Mouse (Mus musculus): Measurements from ENCODE around the gene Slc38a1.
"Not testable (repeated sequence)": the region's sequence is repeated elsewhere in the genome, so short reads cannot be mapped to it uniquely, and the experiment has no call there.

Slc38a1 gene

DNA sequence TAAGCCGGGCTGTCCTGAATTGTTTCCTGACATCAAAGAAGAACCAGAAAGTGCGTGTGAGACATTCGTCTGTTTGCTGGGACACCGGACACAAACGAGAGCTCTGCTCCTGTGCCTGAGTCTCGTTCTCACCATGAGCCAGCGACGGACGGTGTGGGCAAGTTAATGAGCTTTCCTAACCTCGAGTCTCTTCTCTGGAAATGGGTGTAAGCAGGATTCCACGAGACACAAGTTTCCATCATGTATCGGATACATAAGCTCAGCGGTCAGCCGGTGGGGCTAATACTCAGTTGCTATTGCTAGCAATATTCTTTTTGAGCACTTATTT, 15.5 kb upstream of the Slc38a1 start:
- no peak for DNase-seq (ENCODE audit: low spot score)

DNA sequence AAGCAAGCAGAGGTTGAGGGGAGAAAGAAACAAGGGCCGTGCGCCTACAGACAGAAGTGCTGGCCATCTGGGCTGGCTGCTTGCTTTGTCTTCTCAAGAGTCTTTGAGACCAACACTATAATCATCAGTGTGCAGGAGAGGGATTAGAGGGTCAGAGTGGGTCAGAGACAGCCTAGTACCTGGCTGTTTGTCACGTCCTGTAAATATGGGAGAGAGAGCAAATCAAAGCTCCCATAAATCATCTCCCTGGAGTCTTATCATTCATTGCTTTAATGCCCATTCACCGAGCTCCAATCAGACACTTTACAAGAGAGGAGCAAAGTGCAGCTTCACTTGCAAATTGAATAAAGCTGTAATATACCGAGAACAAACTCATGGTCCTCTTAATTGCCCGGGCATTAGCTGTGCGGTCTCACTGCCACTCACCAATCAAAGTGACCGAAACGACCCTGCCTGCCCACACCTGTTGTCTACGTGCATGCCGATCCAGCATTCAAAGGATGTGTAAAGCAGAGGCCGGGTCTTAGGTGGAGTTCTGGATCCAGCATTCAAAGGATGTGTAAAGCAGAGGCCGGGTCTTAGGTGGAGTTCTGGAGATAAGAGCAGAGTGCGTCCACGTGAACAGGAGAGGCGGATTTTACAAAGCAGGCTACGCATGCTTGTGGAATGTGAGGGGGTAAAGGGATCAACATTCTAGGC, 15.0 kb upstream of the Slc38a1 start:
- no peak for DNase-seq (ENCODE audit: low spot score)

DNA sequence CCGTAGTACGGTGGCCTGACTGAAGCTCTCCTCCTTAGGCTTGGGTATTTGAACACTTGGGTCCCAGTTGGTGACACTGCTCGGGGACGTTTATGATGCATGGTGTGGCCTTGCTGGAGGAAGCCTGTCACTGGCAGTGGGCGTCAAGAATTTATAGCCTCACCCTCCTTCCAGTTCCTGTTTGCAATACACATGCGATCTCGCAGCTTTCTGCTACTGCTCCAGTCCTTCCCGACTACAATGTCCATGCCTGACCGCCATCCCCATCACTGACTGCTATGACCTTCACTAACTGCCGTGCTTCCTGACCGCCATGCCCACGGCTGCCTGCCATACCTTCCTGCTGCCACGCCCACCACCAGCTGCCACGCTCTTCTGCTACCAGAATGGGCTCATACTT, 12.8 kb upstream of the Slc38a1 start:
- peak; percentile 16 for DNase-seq (ENCODE audit: low spot score)

DNA sequence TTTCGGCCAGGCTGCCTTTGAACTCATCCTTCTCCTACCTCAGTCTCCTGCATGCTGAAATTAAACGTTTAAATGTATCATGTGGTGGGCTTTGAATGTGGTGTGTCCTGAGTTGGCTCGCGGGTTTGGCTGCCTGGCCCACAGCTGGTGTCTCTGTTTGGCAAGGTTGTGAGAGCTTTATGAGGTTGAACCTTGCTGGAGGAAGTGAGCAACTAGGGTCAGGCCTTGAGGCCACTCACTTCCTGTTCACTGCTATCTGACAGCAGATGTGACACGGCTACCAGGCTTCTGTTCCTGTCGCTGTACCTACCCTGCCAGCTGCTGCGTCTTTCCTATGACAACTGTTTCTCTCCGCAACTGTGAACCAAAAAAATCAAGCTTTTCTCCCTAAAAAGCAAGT, 12.0 kb upstream of the Slc38a1 start:
- DNase-seq (ENCODE audit: low spot score) = peak; percentile 73

DNA sequence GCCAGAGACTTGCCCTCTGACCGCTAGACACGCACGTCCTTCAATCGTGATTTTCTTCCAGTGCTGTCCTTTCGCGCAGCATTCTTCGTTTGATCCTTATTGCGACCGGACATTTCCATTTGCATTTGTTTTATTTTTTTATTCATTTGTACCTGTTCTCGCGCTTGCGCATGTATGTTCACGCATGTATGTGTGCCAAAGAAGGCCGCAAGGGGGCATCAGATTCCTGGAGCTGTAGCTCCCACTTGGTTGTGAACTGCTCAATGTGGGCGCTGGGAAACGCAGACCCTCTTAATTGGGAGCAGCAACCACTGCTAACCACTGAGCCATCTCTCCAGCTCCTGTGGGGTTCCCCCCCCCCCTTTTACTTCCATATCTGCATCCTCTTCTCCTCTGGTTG, 10.3 kb upstream of the Slc38a1 start:
- no peak for DNase-seq (ENCODE audit: low spot score)

DNA sequence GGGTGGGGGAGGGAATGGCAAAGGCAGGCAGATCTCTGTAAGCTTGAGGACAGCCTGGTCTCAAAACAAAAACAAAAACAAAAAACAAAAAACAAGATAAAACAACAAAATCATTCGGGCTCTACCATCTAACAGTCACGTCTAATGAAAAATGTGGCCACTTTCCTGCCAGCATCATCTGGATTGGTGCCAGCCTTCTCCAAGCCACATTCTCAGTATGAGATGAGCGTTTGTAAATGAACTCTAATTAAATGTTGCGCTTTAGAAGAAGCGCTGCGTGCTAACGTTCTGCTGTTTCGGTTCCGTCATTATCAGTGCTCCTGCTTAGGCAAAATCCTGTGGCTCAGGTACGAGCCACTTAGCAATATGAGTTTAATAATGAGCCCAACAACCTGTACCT, 9.8 kb upstream of the Slc38a1 start:
- DNase-seq (ENCODE audit: low spot score) = no peak

DNA sequence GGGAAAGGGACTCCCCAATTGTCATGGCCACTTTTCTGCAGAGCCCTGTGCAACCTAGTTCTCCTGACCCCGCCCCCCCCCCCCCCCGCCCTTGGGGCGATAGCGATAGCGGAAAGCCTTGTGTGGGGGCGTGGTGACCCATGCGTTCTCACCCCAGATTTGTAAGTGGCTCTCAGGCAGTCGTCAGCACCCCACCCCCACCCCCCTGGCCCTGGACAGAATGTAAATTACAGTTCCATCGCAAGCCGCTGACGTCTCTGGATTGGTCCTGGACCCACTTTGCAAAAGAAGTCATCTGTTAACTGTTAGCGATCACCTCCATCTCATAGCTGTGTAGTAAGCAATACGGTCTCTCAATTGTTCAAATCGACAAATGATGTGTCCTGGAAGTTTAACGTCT, 4.7 kb upstream of the Slc38a1 start:
- no peak for DNase-seq (ENCODE audit: low spot score)

DNA sequence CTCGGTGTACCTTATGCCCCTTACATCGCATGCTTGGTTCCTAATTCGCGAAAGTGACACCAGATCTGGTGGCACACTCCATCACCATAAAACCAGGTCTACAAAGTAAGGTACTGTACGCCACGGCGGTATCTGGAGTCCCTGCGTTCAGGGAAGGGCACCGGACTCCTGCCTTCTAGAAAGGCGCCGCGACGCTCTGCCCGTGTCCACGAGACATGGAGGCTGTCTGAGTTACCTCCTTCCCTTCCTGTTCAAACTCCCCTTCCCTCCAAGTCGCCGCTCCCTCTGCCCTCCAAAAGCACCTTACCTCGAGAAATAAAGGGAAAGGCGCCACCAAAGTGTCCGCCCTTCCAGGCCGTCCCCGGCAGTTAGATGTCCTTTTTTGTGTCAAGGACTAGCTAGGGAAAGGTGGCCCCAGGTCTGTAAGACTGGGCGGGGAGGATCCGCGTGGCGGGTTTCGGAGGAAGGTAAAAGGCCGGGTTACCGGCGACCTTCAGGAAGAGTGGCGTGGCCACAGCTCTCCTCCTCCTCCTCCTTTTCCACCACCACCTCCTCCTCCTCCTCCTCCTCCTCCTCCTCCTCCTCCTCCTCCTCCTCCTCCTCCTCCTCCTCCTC, 785 bp downstream of the Slc38a1 start:
- DNase-seq (ENCODE audit: low spot score) = no peak

DNA sequence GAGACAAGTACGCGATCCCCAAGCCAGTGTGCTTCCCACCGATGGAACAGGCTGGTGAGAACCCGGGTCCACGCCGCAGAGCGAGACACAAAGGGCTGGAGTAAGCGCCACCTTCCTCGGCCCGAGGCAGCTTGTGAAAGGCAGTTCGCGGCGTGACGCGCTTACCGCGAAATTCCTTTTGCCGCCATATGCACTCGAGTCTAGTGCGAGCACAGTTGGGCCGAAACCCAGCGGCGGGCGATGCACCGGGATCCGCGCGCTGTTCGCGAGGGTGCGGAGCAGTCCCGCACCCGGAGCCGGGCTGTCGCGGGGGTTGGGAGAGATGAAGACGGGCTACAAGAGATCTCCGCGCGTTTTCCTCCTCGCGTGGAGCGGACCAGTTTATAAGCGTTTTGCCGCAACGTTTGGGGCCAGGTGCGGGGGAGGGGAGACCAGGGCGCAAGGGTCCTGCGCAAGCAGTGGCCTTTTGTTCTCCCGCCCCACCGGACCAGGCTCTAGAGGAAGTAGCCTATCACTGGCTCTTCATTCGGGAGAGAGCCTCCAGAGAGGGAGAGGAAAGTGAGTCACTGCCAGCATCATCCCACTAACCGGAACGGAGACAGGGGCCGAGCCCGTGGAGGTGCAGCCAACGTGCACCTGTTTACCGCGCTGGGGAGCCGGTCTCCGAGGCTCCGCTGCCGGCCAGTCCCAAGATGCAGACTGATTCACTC, 1.4 kb downstream of the Slc38a1 start:
- peak; percentile 46 for DNase-seq (ENCODE audit: low spot score)

DNA sequence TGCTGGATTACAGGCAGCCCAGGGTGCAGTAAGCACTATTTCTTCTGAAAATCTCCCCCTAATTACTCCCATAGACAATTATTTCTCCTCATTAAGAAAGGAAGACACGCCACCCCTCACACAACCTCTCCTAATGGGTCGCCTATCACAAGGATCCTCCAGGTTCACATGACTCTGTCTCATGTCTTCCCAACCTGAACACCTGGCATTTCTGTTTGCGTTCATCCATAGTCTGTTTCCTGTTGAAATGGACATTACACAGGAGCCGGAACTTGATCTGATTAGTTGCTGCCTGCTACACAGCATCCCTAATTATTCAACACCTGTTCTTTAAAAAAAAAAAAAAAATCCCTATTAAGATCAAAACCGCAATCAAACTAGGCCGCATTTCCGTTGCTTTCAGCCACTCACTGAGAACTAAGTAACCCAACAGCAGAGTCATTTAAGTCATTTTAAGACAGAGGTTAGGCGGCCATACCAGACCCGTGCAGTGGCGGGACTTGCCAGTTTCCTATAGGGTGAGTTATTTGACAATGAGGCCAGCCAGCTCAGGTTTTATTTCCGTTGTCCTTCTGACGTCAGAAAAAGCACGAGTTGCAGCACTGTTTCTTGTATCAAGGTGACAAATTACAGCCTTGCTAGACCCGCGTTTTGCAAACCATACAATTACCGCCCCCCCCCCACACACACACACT, 2.3 kb downstream of the Slc38a1 start:
- peak; percentile 28 for DNase-seq (ENCODE audit: low spot score)

DNA sequence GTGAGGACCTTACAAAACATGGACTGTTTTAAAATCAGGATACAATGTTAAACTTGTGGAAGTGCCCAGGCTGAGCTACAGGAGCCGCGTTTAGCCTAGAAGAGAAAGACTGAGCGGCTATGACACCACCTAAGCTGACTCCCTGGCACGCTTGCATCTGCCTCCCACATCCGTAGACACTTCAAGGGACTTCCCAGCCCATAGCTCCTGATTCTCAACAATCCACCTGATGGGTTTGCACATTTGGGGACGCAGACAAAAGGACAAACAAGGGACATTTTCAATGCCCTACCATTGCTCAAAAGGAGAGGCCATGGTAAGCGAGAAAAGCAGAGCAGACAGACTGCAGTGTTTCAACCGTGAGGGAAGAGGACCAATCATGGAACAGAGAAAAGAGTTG, 3.1 kb downstream of the Slc38a1 start:
- no peak for DNase-seq (ENCODE audit: low spot score)

DNA sequence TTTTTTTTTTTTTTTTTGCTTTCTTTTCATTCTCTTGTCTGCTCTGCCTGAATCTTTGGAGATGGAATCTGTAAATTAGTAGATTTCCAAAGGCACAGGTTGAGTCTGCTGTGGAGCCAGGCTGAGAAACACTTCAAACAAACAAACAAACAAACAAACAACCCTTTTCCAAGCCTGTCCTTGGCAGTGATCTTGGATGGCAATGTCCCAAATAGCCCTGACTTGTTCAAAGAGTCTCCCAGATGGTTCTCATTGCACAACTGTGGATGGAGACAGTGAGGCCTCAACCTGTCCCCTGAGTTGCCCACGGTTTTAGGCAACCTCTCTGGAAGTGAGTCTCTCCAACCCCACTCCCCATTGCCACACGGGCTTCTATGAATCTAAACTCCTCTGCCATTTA, 4.1 kb downstream of the Slc38a1 start:
- no peak for DNase-seq (ENCODE audit: low spot score)

DNA sequence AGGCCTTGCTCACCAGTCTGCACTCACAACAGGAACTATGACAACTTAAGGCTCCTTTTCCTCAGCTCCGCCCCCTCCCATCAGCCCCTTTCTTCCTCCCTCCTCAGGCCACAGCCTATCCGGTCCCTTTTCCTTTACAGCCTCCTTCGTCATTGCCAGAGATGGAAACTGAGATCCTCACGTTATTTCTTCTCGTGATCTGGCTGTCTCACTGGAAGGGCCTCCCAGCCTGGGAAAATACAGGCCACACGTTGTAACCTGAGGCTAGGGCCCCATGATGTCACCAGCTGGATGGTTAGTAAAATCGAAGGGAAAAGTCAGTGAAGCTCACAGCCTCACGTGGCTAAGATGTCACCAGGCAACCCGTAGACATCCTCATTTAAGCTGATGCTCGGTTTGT, 4.5 kb downstream of the Slc38a1 start:
- DNase-seq (ENCODE audit: low spot score) = peak; percentile 55

DNA sequence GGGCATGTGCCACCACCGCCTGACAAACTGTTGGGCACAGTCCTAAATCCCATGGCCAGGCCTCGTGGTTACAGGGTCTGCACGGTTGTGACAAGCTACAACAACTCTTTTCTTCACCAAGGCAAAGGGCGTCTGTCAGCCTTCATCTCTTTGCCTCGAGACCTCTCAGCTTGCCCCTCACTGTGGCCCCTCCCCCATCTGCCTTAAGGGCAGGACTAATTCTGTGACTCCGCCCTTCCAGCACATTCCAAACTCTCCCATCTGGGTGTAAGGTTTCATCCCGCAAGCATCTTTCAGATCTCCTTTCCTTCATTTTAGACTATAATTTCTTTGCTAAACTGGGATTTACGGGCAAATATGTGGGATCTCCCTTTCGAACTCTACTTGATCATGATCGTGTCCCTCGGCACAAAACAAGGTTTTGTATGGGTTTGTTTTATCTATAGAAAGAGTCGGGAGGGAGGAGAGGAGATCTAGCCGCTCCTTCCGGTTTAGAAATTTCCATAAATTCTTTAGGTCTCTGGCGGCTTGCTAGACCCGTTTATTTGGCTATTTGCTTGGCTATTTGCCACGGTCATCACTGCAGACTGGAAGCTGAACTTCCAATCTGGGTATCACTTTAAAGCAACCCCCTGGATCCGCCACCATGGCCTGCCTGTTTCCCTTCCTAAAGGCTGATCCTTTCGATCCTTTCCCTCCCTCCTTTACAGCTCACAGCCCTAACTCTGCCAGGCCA, 7.9 kb downstream of the Slc38a1 start:
- DNase-seq (ENCODE audit: low spot score) = no peak

DNA sequence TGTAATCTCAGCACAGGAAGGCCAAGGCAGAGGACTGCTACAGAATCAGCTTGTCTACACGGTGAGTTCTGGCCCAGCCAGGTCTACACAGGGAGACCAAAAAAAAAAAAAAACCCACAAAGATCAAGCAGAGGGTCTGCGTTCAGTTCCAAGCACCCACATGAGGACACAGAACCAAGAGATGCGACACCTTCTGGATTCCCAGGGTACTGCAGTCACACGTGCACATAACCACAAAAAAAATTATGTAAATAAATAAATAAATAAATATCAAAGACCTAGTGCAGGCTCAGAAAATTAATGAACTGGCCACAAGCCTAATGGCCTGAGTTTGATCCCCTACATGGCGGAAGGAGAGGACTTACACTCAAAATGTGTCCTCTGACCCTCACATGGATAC, 10.5 kb downstream of the Slc38a1 start:
- DNase-seq (ENCODE audit: low spot score) = no peak

DNA sequence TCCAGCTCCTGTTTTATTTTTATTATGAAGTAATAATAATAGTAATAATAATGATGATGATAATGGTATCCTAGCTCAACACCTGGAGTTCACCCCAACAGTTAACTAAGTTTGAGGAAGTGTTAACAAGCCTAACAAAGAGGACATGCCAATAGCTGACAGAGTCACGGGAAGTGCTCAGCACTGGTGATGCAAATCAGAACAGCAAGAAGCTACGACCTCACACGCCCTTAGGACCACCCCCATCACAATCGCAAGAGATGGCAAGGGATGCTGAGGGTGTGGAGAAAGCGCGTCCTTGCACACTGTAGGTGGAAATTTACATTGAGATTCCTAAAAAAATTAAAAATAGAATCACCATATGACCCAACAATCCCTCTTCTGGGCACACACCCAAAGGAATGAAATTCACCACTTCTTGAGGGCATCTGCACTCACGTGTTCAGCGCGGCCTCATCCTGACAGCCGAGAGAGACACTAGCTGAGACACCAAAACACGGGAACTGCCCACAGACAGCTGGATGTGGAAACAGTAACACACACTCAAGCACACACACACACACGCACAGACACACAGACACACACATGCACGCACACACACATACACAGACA, 11.5 kb downstream of the Slc38a1 start:
- no peak for DNase-seq (ENCODE audit: low spot score)

DNA sequence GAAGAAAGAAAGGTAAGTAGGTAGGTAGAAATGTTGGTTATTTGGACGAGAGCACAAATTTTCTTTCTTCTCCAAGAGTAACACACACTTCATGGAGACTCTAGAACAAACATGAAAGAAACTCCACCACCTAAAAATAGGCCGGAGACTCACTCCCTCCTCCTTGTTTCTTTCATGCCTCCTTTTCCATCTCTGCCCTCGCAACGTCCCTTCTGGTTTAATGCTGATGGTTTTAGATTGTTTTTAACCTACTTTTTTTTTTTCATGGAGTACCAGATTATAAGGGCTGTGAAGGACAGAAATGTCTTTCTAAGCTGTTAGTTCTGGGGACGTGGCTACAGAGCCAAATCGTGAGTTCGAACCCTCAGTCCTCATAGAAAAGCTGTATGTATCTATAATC, 14.5 kb downstream of the Slc38a1 start:
- no peak for DNase-seq (ENCODE audit: low spot score)

DNA sequence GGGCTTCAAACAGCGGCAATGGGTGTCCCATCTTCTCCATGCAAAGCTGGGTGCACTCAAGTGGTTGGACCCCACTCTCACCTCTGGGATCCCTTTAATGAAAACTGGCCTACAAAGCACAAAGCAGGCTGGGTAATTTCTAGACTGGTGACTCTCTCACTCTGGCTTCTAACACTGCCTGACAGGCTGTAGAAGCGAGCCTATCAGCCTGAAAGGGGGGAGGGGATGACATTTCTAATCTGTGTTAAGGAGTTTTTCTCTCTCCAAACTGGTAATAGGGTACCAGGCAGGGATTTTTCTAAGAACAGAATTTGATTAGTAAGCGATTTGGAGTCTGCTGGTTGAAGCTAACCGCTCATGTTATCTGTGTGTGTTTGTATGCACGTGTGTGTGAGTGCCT, 15.8 kb downstream of the Slc38a1 start:
- no peak for DNase-seq (ENCODE audit: low spot score)

DNA sequence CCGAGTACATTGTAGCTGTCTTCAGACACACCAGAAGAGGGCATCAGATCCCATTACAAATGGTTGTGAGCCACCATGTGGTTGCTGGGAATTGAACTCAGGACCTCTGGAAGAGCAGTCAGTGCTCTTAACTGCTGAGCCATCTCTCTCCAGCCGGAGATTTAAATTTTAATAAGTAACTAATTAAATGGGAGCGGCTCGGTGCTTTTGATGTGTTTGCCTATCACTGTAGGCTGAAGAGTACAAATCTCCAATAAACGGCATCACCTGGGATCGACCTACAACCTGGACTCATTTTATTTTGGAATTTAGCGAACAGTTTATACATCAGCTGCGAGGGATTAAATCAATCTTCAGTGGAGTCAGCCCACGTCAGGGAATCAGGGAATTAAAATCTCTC, 17.7 kb downstream of the Slc38a1 start:
- not testable (repeated sequence) for DNase-seq (ENCODE audit: low spot score)

DNA sequence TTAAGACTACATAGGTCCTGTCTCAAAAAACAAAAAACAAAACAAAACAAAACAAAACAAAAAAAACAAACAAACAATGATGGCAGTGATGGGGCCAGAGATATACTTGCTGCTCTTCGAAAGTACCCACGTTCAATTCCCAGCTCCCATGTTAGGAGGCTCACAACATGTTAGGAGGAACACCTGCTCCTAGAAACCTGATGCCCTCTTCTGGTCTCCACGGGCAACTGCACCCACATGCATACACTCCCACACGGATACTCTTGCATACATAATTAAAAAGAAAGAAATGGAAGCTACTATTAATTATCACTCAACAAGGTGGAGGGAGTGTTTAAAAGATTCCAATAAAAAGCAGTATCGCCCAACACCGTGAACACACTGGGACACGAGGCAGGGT, 20.3 kb downstream of the Slc38a1 start:
- DNase-seq (ENCODE audit: low spot score) = no peak

DNA sequence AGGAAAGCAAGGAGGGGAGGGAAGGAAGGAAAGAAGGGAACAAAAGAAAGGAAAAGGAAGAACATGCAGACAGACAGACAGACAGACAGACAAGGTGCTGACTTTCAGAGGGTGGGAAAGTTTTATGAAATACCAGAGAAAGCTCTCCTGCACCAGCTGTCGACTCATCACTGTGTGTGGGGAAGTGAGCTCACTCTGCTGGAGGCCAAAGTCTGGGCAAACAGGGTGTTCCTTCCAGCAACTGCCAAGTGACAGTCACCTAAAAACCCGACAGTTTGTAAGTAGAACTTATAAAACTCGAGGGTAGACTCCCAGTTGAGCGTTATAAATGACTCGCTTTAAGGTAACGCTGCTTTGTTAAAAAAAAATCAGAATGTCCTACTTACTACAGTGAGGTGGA, 21.0 kb downstream of the Slc38a1 start:
- no peak for DNase-seq (ENCODE audit: low spot score)

DNA sequence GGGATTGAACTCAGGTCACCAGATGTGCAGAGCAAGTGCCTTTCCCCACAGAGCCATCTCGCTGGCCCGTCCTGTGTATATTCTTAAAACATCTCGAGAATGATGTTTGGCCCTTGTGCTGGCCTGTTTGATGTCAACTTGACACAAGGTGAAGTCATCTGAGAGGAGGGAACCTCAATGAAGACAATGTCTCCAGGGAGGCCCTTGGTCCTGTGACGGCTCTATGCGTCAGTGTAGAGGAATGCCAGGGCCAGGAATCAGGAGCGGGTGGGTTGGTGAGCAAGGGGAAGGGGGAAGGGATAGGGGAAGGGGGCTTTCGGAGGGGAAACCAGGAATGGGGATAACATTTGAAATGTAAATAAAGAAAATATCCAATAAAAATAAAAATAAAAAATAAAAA, 25.2 kb downstream of the Slc38a1 start:
- DNase-seq (ENCODE audit: low spot score) = no peak

Data from lung, postnatal 25 days (tissue).